Mouse (Mus musculus) forebrain, embryonic 16.5 days (tissue): ENCODE measurements around the gene Kmt2a. TPM values are rescaled to one million over a fixed set of nuclear protein-coding genes. Genes with fewer than 3 reads are reported as not detected.

Source experiments
- ATAC-seq: fragments of 200-750 bp; cut with Nextera tagmentation; 2 replicates; pipeline ENCODE4 v1.8.0; 2017; ENCODE audit warnings: mild to moderate bottlenecking, moderate library complexity
- H3K27ac ChIP-seq: fragments of 300-500 bp; sonication (generic); 2 replicates; pipeline ENCODE4 v1.5.1; 2014; ENCODE audit warnings: low read length, control low read depth
- H3K27me3 ChIP-seq: fragments of 300-500 bp; sonication (generic); replicated peaks from 2 replicates; pipeline ENCODE4 v1.6.1; 2014; ENCODE audit warnings: low read length; ENCODE audit not compliant: control insufficient read depth, insufficient read depth
- H3K36me3 ChIP-seq: fragments of 300-500 bp; sonication (generic); 2 replicates; pipeline ENCODE4 v1.6.1; 2014; ENCODE audit not compliant: control insufficient read depth, insufficient read depth
- H3K4me1 ChIP-seq: fragments of 300-500 bp; sonication (generic); replicated peaks from 2 replicates; pipeline ENCODE4 v1.6.1; 2014; ENCODE audit warnings: low read length; ENCODE audit not compliant: control insufficient read depth, insufficient read depth
- H3K4me2 ChIP-seq: fragments of 300-500 bp; sonication (generic); 2 replicates; pipeline ENCODE4 v1.6.1; 2014; ENCODE audit warnings: mild to moderate bottlenecking, low read length, control low read depth
- H3K4me3 ChIP-seq: fragments of 300-500 bp; sonication (generic); replicated peaks from 2 replicates; pipeline ENCODE4 v1.5.1; 2014; ENCODE audit warnings: mild to moderate bottlenecking, low read length, control low read depth
- H3K9ac ChIP-seq: fragments of 300-500 bp; sonication (generic); replicated peaks from 2 replicates; pipeline ENCODE4 v1.6.1; 2014; ENCODE audit warnings: low read depth, low read length, control low read depth
- H3K9me3 ChIP-seq: fragments of 300-500 bp; sonication (generic); 2 replicates; pipeline ENCODE4 v1.6.1; 2016; ENCODE audit warnings: low read length; ENCODE audit not compliant: control insufficient read depth
- WGBS: fragments of 180-500 bp; shearing (Covaris S2); extraction: QIAGEN DNeasy Blood & Tissue Kit; methylation state at CpG from one replicate; pipeline ENCODE4 v1.1.7; 2014; 5-methylcytosine and 5-hydroxymethylcytosine counted together
- polyA plus RNA-seq: library from polyadenylated mRNA; unstranded; fragments of >200 nt; fragmentation: Nextera tagmentation; extraction: Ambion mirVana; gene quantifications from 2 replicates; pipeline ENCODE4 v1.2.1, GENCODE M21; 2015

Gene Kmt2a
- polyA plus RNA-seq, 1 experiment from 2014 or later: 24.3 TPM

GRCm38 (mm10) chr9:44882436-44882980 lies 1.4 kb upstream of the Kmt2a start:
- WGBS: under 1% methylated on average over 26 of the region's 27 CpGs
- Histone ChIP-seq H3K4me2 (peak overlapping the region; percentile 95), H3K27ac (peak overlapping the region; percentile 100), H3K36me3 (no peaks in the 10 kb centered on the region), H3K27me3 (no peaks in the 10 kb centered on the region), H3K9ac (peak overlapping the region; percentile 97), H3K9me3 (no peaks in the 10 kb centered on the region), H3K4me3 (peak overlapping the region; percentile 99), H3K4me1 (peaks cover 24% of the 10 kb centered on the region)
- peak; percentile 44 for ATAC-seq

DNA sequence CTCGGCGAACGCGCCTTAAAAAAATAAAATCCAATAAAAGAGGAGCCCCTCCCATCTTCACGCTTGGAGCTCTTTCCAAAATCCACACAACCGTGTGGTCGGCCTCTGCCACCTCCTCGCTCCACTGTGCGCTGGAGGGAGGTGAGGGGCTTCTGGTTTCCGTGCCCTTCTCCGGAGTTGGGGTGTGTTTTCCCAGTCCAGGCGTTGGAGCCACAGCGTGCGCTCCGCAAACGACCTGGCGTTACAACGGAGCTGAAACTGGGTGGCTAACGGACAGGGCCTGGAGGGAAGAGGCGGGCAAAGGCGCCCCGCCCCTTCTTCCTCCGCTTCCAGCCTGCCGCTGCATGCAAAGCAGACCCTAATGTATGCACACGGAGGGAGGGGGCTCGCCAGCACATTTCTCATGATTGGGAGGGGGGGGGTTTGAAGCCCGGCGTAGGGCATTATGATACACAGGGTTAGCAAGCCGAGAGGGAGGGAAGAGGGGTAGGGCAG lies 892 bp upstream of the Kmt2a start:
- no peaks in the 10 kb centered on the region for H3K9me3 ChIP-seq
- peak overlapping the region; percentile 95 for H3K4me2 ChIP-seq
- peak; percentile 83 for ATAC-seq
- under 1% methylated on average over 28 of the region's 29 CpGs for WGBS
- peak overlapping the region; percentile 99 for H3K4me3 ChIP-seq
- no peaks in the 10 kb centered on the region for H3K27me3 ChIP-seq
- peaks cover 30% of the 10 kb centered on the region for H3K4me1 ChIP-seq
- H3K9ac ChIP-seq: peak overlapping the region; percentile 97
- H3K27ac ChIP-seq: peak overlapping the region; percentile 100
- no peaks in the 10 kb centered on the region for H3K36me3 ChIP-seq

- peak overlapping the region; percentile 97 for H3K9ac ChIP-seq
- H3K27ac ChIP-seq: peak overlapping the region; percentile 100
- H3K4me1 ChIP-seq: peaks cover 44% of the 10 kb centered on the region
- H3K27me3 ChIP-seq: no peaks in the 10 kb centered on the region
- ATAC-seq: 0 out of 2 replicates have a peak, but pooled peaks have one; percentile 1
- no peaks in the 10 kb centered on the region for H3K36me3 ChIP-seq
- H3K4me2 ChIP-seq: peak overlapping the region; percentile 95
- no peaks in the 10 kb centered on the region for H3K9me3 ChIP-seq
- WGBS: under 1% methylated on average over 42 of the region's 44 CpGs
- peak overlapping the region; percentile 99 for H3K4me3 ChIP-seq
Observed at GRCm38 (mm10) chr9:44880309-44881081, 601 bp downstream of the Kmt2a start.

- H3K27me3 ChIP-seq: no peaks in the 10 kb centered on the region
- ATAC-seq: no peak
- whole genome bisulfite sequencing: 1% methylated on average over 13 of the region's 13 CpGs
- peak overlapping the region; percentile 97 for H3K9ac ChIP-seq
- H3K27ac ChIP-seq: peak overlapping the region; percentile 100
- H3K4me1 ChIP-seq: peaks cover 50% of the 10 kb centered on the region
- no peaks in the 10 kb centered on the region for H3K9me3 ChIP-seq
- no peaks in the 10 kb centered on the region for H3K36me3 ChIP-seq
- H3K4me3 ChIP-seq: peak overlapping the region; percentile 99
- peak overlapping the region; percentile 95 for H3K4me2 ChIP-seq
Observed at GRCm38 (mm10) chr9:44879694-44880271, 1.3 kb downstream of the Kmt2a start.

- Histone ChIP-seq H3K9me3 (no peaks in the 10 kb centered on the region), H3K4me2 (peak overlapping the region; percentile 95), H3K27ac (peak overlapping the region; percentile 100), H3K36me3 (no peaks in the 10 kb centered on the region), H3K27me3 (no peaks in the 10 kb centered on the region), H3K9ac (peak overlapping the region; percentile 97), H3K4me1 (peaks cover 53% of the 10 kb centered on the region), H3K4me3 (peak overlapping the region; percentile 99)
- WGBS: 9% methylated on average over 9 of the region's 9 CpGs
- ATAC-seq: no peak
Observed at GRCm38 (mm10) chr9:44878776-44879500, 2.2 kb downstream of the Kmt2a start.

GRCm38 (mm10) chr9:44877686-44878085 lies 3.4 kb downstream of the Kmt2a start:
- peak overlapping the region; percentile 95 for H3K4me2 ChIP-seq
- peaks cover 58% of the 10 kb centered on the region for H3K4me1 ChIP-seq
- 80% methylated on average over 7 of the region's 7 CpGs for WGBS
- H3K9me3 ChIP-seq: no peaks in the 10 kb centered on the region
- H3K36me3 ChIP-seq: no peaks in the 10 kb centered on the region
- no peaks in the 10 kb centered on the region for H3K27me3 ChIP-seq
- no peak for ATAC-seq
- 0 out of 2 replicates have a peak overlapping the region, but pooled peaks have one; percentile 14 for H3K9ac ChIP-seq
- no peak overlapping the region for H3K27ac ChIP-seq
- no peak overlapping the region for H3K4me3 ChIP-seq

- H3K4me1 ChIP-seq: peaks cover 58% of the 10 kb centered on the region
- H3K4me3 ChIP-seq: no peak overlapping the region
- ATAC-seq: no peak
- H3K9ac ChIP-seq: no peak overlapping the region
- no peaks in the 10 kb centered on the region for H3K27me3 ChIP-seq
- WGBS: 19% methylated on average over 7 of the region's 7 CpGs
- peak overlapping the region; percentile 28 for H3K4me2 ChIP-seq
- no peaks in the 10 kb centered on the region for H3K36me3 ChIP-seq
- no peak overlapping the region for H3K27ac ChIP-seq
- no peaks in the 10 kb centered on the region for H3K9me3 ChIP-seq
Observed at GRCm38 (mm10) chr9:44875476-44875875, 5.6 kb downstream of the Kmt2a start.

DNA sequence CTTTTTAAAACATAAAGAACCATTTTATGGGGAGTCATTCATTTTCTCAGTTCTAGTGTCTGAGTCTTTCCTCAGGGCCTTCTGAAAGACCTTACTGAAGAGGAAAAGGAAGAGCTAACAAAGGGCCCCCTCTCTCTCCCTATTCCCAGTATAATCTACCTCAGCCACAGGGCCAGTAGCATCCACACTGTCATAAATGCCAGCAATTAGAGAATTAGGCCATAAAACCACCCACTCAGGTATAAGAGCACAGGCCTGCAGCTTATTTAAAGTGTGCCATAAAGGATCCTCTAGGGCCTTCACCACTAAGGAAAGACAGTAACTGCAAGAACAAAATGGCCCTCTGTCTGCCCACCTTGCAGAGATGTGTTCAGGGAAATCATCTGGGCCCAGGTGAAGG lies 6.9 kb downstream of the Kmt2a start:
- no peak for ATAC-seq
- no peak overlapping the region for H3K9ac ChIP-seq
- peaks cover 54% of the 10 kb centered on the region for H3K4me1 ChIP-seq

GRCm38 (mm10) chr9:44873665-44874064 lies 7.4 kb downstream of the Kmt2a start:
- Histone ChIP-seq H3K9ac (no peak overlapping the region), H3K4me3 (no peak overlapping the region), H3K9me3 (no peaks in the 10 kb centered on the region), H3K4me1 (peaks cover 49% of the 10 kb centered on the region), H3K4me2 (no peak overlapping the region), H3K27me3 (no peaks in the 10 kb centered on the region), H3K27ac (no peak overlapping the region), H3K36me3 (no peaks in the 10 kb centered on the region)
- ATAC-seq: no peak
- WGBS: 62% methylated on average over 5 of the region's 5 CpGs

More for the DNA sequence above, 6.9 kb downstream of the Kmt2a start:
- Histone ChIP-seq H3K4me3 (no peak overlapping the region), H3K36me3 (no peaks in the 10 kb centered on the region), H3K4me2 (no peak overlapping the region), H3K9me3 (no peaks in the 10 kb centered on the region), H3K27me3 (no peaks in the 10 kb centered on the region), H3K27ac (no peak overlapping the region)
